Mouse (Mus musculus): ENCODE measurements around the gene Krtap4-7. TPM values are rescaled to one million over a fixed set of nuclear protein-coding genes. Genes with fewer than 3 reads are reported as not detected.
"Not testable (repeated sequence)": the region's sequence is repeated elsewhere in the genome, so short reads cannot be mapped to it uniquely, and the experiment has no call there.

The Krtap4-7 gene
- polyA plus RNA-seq, 1 experiment from 2014 or later: not detected

- no peak within 1 kb of the TSS for H3K4me2 ChIP-seq (ENCODE audit: low read depth, low read length)
- WGBS: 65% methylated on average over 2 of the region's 2 CpGs
- ATAC-seq (replicated peaks; ENCODE audit: extremely low read depth, insufficient read depth, low FRiP score): no peak
- H3K9ac ChIP-seq (ENCODE audit: low read length): no peak within 1 kb of the TSS
- H3K4me1 ChIP-seq (ENCODE audit: control insufficient read depth, insufficient read depth, low read length): no peaks in the 10 kb centered on the region
- H3K36me3 ChIP-seq (ENCODE audit: control insufficient read depth, insufficient read depth): no peaks in the 10 kb centered on the region
- H3K27me3 ChIP-seq (ENCODE audit: control insufficient read depth, insufficient read depth, low read length): no peaks in the 10 kb centered on the region
- H3K27ac ChIP-seq (ENCODE audit: low read length): no peak within 1 kb of the TSS
- H3K4me3 ChIP-seq (ENCODE audit: low read length): no peak within 1 kb of the TSS
- H3K9me3 ChIP-seq (replicated peaks; ENCODE audit: control insufficient read depth, low read length): no peaks in the 10 kb centered on the region
Observed at GRCm38 (mm10) chr11:99620335-99620734, 23.6 kb downstream of the Krtap4-7 start, which contains the start of gene Gm11562. TSS of gene Gm11562 (minus strand) at chr11:99620435.

GRCm38 (mm10) chr11:99614796-99615363 lies 29.0 kb downstream of the Krtap4-7 start, which contains the start of gene Krtap2-4:
TSS of gene Krtap2-4 (minus strand) at chr11:99614846.
- H3K9ac ChIP-seq (ENCODE audit: low read length): no peak within 1 kb of the TSS
- WGBS: 61% methylated on average over 3 of the region's 3 CpGs
- H3K4me1 ChIP-seq (ENCODE audit: control insufficient read depth, insufficient read depth, low read length): no peaks in the 10 kb centered on the region
- no peak within 1 kb of the TSS for H3K4me3 ChIP-seq (ENCODE audit: low read length)
- no peak within 1 kb of the TSS for H3K4me2 ChIP-seq (ENCODE audit: low read depth, low read length)
- H3K27me3 ChIP-seq (ENCODE audit: control insufficient read depth, insufficient read depth, low read length): no peaks in the 10 kb centered on the region
- H3K36me3 ChIP-seq (ENCODE audit: control insufficient read depth, insufficient read depth): no peaks in the 10 kb centered on the region
- no peak within 1 kb of the TSS for H3K27ac ChIP-seq (ENCODE audit: low read length)
- no peak for ATAC-seq (replicated peaks; ENCODE audit: extremely low read depth, insufficient read depth, low FRiP score)
- no peaks in the 10 kb centered on the region for H3K9me3 ChIP-seq (replicated peaks; ENCODE audit: control insufficient read depth, low read length)

GRCm38 (mm10) chr11:99610089-99610488 lies 33.8 kb downstream of the Krtap4-7 start, which contains the start of gene Gm11937:
TSS of gene Gm11937 (minus strand) at chr11:99610189.
- H3K4me2 ChIP-seq (ENCODE audit: low read depth, low read length); H3K4me3 ChIP-seq (ENCODE audit: low read length); H3K27ac ChIP-seq (ENCODE audit: low read length); H3K36me3 ChIP-seq (ENCODE audit: control insufficient read depth, insufficient read depth); H3K4me1 ChIP-seq (ENCODE audit: control insufficient read depth, insufficient read depth, low read length); H3K27me3 ChIP-seq (ENCODE audit: control insufficient read depth, insufficient read depth, low read length); ATAC-seq (replicated peaks; ENCODE audit: extremely low read depth, insufficient read depth, low FRiP score); H3K9ac ChIP-seq (ENCODE audit: low read length); H3K9me3 ChIP-seq (replicated peaks; ENCODE audit: control insufficient read depth, low read length): not testable (repeated sequence)
- WGBS: 57% methylated on average over 1 of the region's 2 CpGs

- ATAC-seq (replicated peaks; ENCODE audit: extremely low read depth, insufficient read depth, low FRiP score): no peak
- H3K4me3 ChIP-seq (ENCODE audit: low read length): no peak overlapping the region
- H3K4me2 ChIP-seq (ENCODE audit: low read depth, low read length): no peak overlapping the region
- WGBS: 49% methylated on average over 1 of the region's 1 CpGs
- no peak overlapping the region for H3K9ac ChIP-seq (ENCODE audit: low read length)
- H3K27me3 ChIP-seq (ENCODE audit: control insufficient read depth, insufficient read depth, low read length): peaks cover 4% of the 10 kb centered on the region; the same call in 1 of the 2 replicates
- H3K4me1 ChIP-seq (ENCODE audit: control insufficient read depth, insufficient read depth, low read length): no peaks in the 10 kb centered on the region
- no peaks in the 10 kb centered on the region for H3K36me3 ChIP-seq (ENCODE audit: control insufficient read depth, insufficient read depth)
- no peak overlapping the region for H3K27ac ChIP-seq (ENCODE audit: low read length)
- H3K9me3 ChIP-seq (replicated peaks; ENCODE audit: control insufficient read depth, low read length): no peaks in the 10 kb centered on the region
Observed at GRCm38 (mm10) chr11:99609126-99609525, 34.8 kb downstream of the Krtap4-7 start.

- not testable (repeated sequence) for H3K27me3 ChIP-seq (ENCODE audit: control insufficient read depth, insufficient read depth, low read length); H3K4me3 ChIP-seq (ENCODE audit: low read length); H3K36me3 ChIP-seq (ENCODE audit: control insufficient read depth, insufficient read depth); H3K27ac ChIP-seq (ENCODE audit: low read length); ATAC-seq (replicated peaks; ENCODE audit: extremely low read depth, insufficient read depth, low FRiP score); H3K4me2 ChIP-seq (ENCODE audit: low read depth, low read length); H3K9me3 ChIP-seq (replicated peaks; ENCODE audit: control insufficient read depth, low read length); H3K4me1 ChIP-seq (ENCODE audit: control insufficient read depth, insufficient read depth, low read length); H3K9ac ChIP-seq (ENCODE audit: low read length)
- WGBS: 39% methylated on average over 1 of the region's 1 CpGs
Observed at GRCm38 (mm10) chr11:99603208-99603607, 40.7 kb downstream of the Krtap4-7 start, which contains the start of gene Gm11938. TSS of gene Gm11938 (minus strand) at chr11:99603308.

- H3K9me3 ChIP-seq (replicated peaks; ENCODE audit: control insufficient read depth, low read length); H3K4me3 ChIP-seq (ENCODE audit: low read length); H3K27ac ChIP-seq (ENCODE audit: low read length); H3K27me3 ChIP-seq (ENCODE audit: control insufficient read depth, insufficient read depth, low read length); H3K9ac ChIP-seq (ENCODE audit: low read length); H3K4me1 ChIP-seq (ENCODE audit: control insufficient read depth, insufficient read depth, low read length); ATAC-seq (replicated peaks; ENCODE audit: extremely low read depth, insufficient read depth, low FRiP score); H3K36me3 ChIP-seq (ENCODE audit: control insufficient read depth, insufficient read depth); H3K4me2 ChIP-seq (ENCODE audit: low read depth, low read length): not testable (repeated sequence)
- WGBS: 79% methylated on average over 6 of the region's 6 CpGs
Observed at GRCm38 (mm10) chr11:99597742-99598141, 46.1 kb downstream of the Krtap4-7 start, which contains the start of gene Krtap9-3. TSS of gene Krtap9-3 (minus strand) at chr11:99598105.

Other genes with a start within 250 kb of the Krtap4-7 start
- gene Krt12, start 221.8 kb downstream of the Krtap4-7 start, polyA plus RNA-seq (2015; fragmentation: Nextera tagmentation; extraction: Ambion mirVana): 0.07 TPM in 1 of 2 replicates, not detected in the other
- 0.54 and 2.5 TPM in 2 replicates for gene Krt20, start 205.9 kb downstream of the Krtap4-7 start, polyA plus RNA-seq (2015; fragmentation: Nextera tagmentation; extraction: Ambion mirVana)
- 0.46 and 0.70 TPM in 2 replicates for gene Krt23, start 151.0 kb downstream of the Krtap4-7 start, polyA plus RNA-seq (2015; fragmentation: Nextera tagmentation; extraction: Ambion mirVana)
- gene Krt39, start 122.8 kb downstream of the Krtap4-7 start, polyA plus RNA-seq (2015; fragmentation: Nextera tagmentation; extraction: Ambion mirVana): not detected in 2 replicates
- not detected in 2 replicates for gene Krt40, start 100.9 kb downstream of the Krtap4-7 start, polyA plus RNA-seq (2015; fragmentation: Nextera tagmentation; extraction: Ambion mirVana)
- not detected in 2 replicates for gene Krtap3-3, start 93.2 kb downstream of the Krtap4-7 start, polyA plus RNA-seq (2015; fragmentation: Nextera tagmentation; extraction: Ambion mirVana)
- not detected in 2 replicates for gene Krtap3-2, start 87.2 kb downstream of the Krtap4-7 start, polyA plus RNA-seq (2015; fragmentation: Nextera tagmentation; extraction: Ambion mirVana)
- gene Gm11939, start 84.6 kb downstream of the Krtap4-7 start, polyA plus RNA-seq (2015; fragmentation: Nextera tagmentation; extraction: Ambion mirVana): not detected in 2 replicates
- gene Krtap3-1, start 77.5 kb downstream of the Krtap4-7 start, polyA plus RNA-seq (2015; fragmentation: Nextera tagmentation; extraction: Ambion mirVana): not detected in 2 replicates
- gene Krtap1-5, start 63.1 kb downstream of the Krtap4-7 start, polyA plus RNA-seq (2015; fragmentation: Nextera tagmentation; extraction: Ambion mirVana): not detected in 2 replicates
- gene Krtap1-4, start 60.4 kb downstream of the Krtap4-7 start, polyA plus RNA-seq (2015; fragmentation: Nextera tagmentation; extraction: Ambion mirVana): not detected in 2 replicates
- not detected in 2 replicates for gene Krtap1-3, start 52.8 kb downstream of the Krtap4-7 start, polyA plus RNA-seq (2015; fragmentation: Nextera tagmentation; extraction: Ambion mirVana)
- gene Krtap9-3, start 46.0 kb downstream of the Krtap4-7 start, polyA plus RNA-seq (2015; fragmentation: Nextera tagmentation; extraction: Ambion mirVana): not detected in 2 replicates
- gene Gm11938, start 40.8 kb downstream of the Krtap4-7 start, polyA plus RNA-seq (2015; fragmentation: Nextera tagmentation; extraction: Ambion mirVana): not detected in 2 replicates
- not detected in 2 replicates for gene Gm11937, start 33.9 kb downstream of the Krtap4-7 start, polyA plus RNA-seq (2015; fragmentation: Nextera tagmentation; extraction: Ambion mirVana)
- not detected in 2 replicates for gene Krtap2-4, start 29.2 kb downstream of the Krtap4-7 start, polyA plus RNA-seq (2015; fragmentation: Nextera tagmentation; extraction: Ambion mirVana)
- not detected in 2 replicates for gene Gm11562, start 23.7 kb downstream of the Krtap4-7 start, polyA plus RNA-seq (2015; fragmentation: Nextera tagmentation; extraction: Ambion mirVana)
- not detected in 2 replicates for gene Krtap4-1, start 15.9 kb downstream of the Krtap4-7 start, polyA plus RNA-seq (2015; fragmentation: Nextera tagmentation; extraction: Ambion mirVana)
- gene Krtap4-2, start 9.0 kb downstream of the Krtap4-7 start, polyA plus RNA-seq (2015; fragmentation: Nextera tagmentation; extraction: Ambion mirVana): not detected in 2 replicates
- gene Gm11555, start 6.1 kb upstream of the Krtap4-7 start, polyA plus RNA-seq (2015; fragmentation: Nextera tagmentation; extraction: Ambion mirVana): not detected in 2 replicates
- not detected in 2 replicates for gene Gm11563, start 14.9 kb upstream of the Krtap4-7 start, polyA plus RNA-seq (2015; fragmentation: Nextera tagmentation; extraction: Ambion mirVana)
- gene Krtap4-6, start 21.9 kb upstream of the Krtap4-7 start, polyA plus RNA-seq (2015; fragmentation: Nextera tagmentation; extraction: Ambion mirVana): not detected in 2 replicates
- gene Gm14190, start 46.7 kb upstream of the Krtap4-7 start, polyA plus RNA-seq (2015; fragmentation: Nextera tagmentation; extraction: Ambion mirVana): not detected in 2 replicates
- not detected in 2 replicates for gene Gm14180, start 90.2 kb upstream of the Krtap4-7 start, polyA plus RNA-seq (2015; fragmentation: Nextera tagmentation; extraction: Ambion mirVana)
- gene Gm11595, start 128.8 kb upstream of the Krtap4-7 start, polyA plus RNA-seq (2015; fragmentation: Nextera tagmentation; extraction: Ambion mirVana): not detected in 2 replicates
- not detected in 2 replicates for gene Krtap4-8, start 136.6 kb upstream of the Krtap4-7 start, polyA plus RNA-seq (2015; fragmentation: Nextera tagmentation; extraction: Ambion mirVana)
- gene Krtap4-9, start 141.1 kb upstream of the Krtap4-7 start, polyA plus RNA-seq (2015; fragmentation: Nextera tagmentation; extraction: Ambion mirVana): not detected in 2 replicates
- gene Gm11596, start 149.4 kb upstream of the Krtap4-7 start, polyA plus RNA-seq (2015; fragmentation: Nextera tagmentation; extraction: Ambion mirVana): not detected in 2 replicates
- gene Gm11569, start 154.8 kb upstream of the Krtap4-7 start, polyA plus RNA-seq (2015; fragmentation: Nextera tagmentation; extraction: Ambion mirVana): not detected in 2 replicates
- not detected in 2 replicates for gene Gm11554, start 160.4 kb upstream of the Krtap4-7 start, polyA plus RNA-seq (2015; fragmentation: Nextera tagmentation; extraction: Ambion mirVana)
- not detected in 2 replicates for gene Krtap4-13, start 165.8 kb upstream of the Krtap4-7 start, polyA plus RNA-seq (2015; fragmentation: Nextera tagmentation; extraction: Ambion mirVana)
- not detected in 2 replicates for gene Gm11564, start 171.6 kb upstream of the Krtap4-7 start, polyA plus RNA-seq (2015; fragmentation: Nextera tagmentation; extraction: Ambion mirVana)
- gene 2300003K06Rik, start 194.0 kb upstream of the Krtap4-7 start, polyA plus RNA-seq (2015; fragmentation: Nextera tagmentation; extraction: Ambion mirVana): not detected in 2 replicates
- gene Krtap4-16, start 207.5 kb upstream of the Krtap4-7 start, polyA plus RNA-seq (2015; fragmentation: Nextera tagmentation; extraction: Ambion mirVana): not detected in 2 replicates
- gene Gm11568, start 213.8 kb upstream of the Krtap4-7 start, polyA plus RNA-seq (2015; fragmentation: Nextera tagmentation; extraction: Ambion mirVana): not detected in 2 replicates
- not detected in 2 replicates for gene Gm11559, start 220.4 kb upstream of the Krtap4-7 start, polyA plus RNA-seq (2015; fragmentation: Nextera tagmentation; extraction: Ambion mirVana)
- gene Krtap9-1, start 229.3 kb upstream of the Krtap4-7 start, polyA plus RNA-seq (2015; fragmentation: Nextera tagmentation; extraction: Ambion mirVana): not detected in 2 replicates
- not detected in 2 replicates for gene Gm11567, start 235.1 kb upstream of the Krtap4-7 start, polyA plus RNA-seq (2015; fragmentation: Nextera tagmentation; extraction: Ambion mirVana)

Data from heart, embryonic 16.5 days (tissue).